Comparison of ENCODE assay signal across 19 mouse cellular contexts in the genomic region with DNA sequence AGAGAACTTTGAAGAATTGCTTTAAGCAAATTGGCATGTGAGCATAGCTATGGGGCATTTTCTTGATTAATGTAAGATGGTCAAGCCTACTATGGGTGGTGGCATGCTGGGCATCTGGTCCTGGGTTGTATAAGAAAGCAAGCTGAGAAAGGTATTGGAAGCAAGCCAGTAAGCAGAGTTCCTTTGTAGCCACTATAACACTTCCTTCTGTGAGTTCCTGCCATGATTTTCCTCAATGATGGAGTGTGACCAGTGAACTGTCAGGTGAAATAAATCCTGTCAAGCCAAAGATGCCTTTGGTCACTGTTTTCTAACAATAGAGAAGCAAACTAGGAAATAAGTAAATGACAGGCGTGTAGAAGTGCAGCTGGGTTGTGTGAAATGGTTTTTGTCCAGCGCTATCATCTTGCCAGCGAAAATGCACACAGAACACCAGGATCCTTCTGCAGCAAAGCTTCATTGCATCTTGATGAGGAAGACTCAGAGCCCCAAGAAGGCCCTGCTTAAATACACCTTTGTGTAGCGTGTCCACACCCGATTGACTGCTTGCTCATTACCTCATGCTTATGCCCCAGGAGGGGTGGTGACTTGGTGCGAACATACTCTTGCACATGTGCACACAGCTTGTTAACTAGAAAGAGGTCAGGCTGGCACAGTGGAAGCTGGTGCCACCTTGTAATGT. TPM values are rescaled to one million over a fixed set of nuclear protein-coding genes. Genes with fewer than 3 reads are reported as not detected.
DNase-seq lines count a peak whose midpoint lies in the region; ATAC-seq lines count a peak whose summit lies in the region.
"Not testable (repeated sequence)": the region's sequence is repeated elsewhere in the genome, so short reads cannot be mapped to it uniquely, and the experiment has no call there.
"Had no signal": no experiment of that assay in that cellular context is flagged by ENCODE, and none has a peak within 500 bp of the region (broad histone marks: within the 10 kb centered on the region; RNA-seq: fewer than 3 reads in every experiment).

No protein-coding gene starts in this region.

- not testable (repeated sequence) for H3K4me3 ChIP-seq in hindbrain, embryonic 13.5 days; hindbrain, embryonic 16.5 days (ENCODE audit: low read length); midbrain, embryonic 10.5 days; midbrain, embryonic 13.5 days (replicated peaks); midbrain, embryonic 16.5 days (ENCODE audit: low read depth, low read length); neural tube, embryonic 12.5 days; neural tube, embryonic 15.5 days (replicated peaks)

- not testable (repeated sequence) for H3K4me2 ChIP-seq in hindbrain, embryonic 13.5 days; hindbrain, embryonic 16.5 days (ENCODE audit: low read length); midbrain, embryonic 13.5 days (replicated peaks); midbrain, embryonic 16.5 days (ENCODE audit: low read length); neural tube, embryonic 12.5 days (replicated peaks); neural tube, embryonic 15.5 days

- WGBS in hindbrain, embryonic 13.5 days, result 78% methylated on average over 6 of the region's 6 CpGs
- whole genome bisulfite sequencing in hindbrain, embryonic 16.5 days, result 49% methylated on average over 6 of the region's 6 CpGs
- WGBS in midbrain, embryonic 10.5 days, result 92% methylated on average over 6 of the region's 6 CpGs
- WGBS in midbrain, embryonic 13.5 days, result 60% methylated on average over 6 of the region's 6 CpGs
- WGBS in midbrain, embryonic 16.5 days, result 59% methylated on average over 6 of the region's 6 CpGs
- WGBS in neural tube, embryonic 12.5 days, result 75% methylated on average over 6 of the region's 6 CpGs
- WGBS in neural tube, embryonic 15.5 days, result 40% methylated on average over 6 of the region's 6 CpGs

- peak; percentile 85 for DNase-seq in heart, adult 11 months
- peak; percentile 12 for DNase-seq in midbrain, embryonic 10.5 days (ENCODE audit: low spot score)

- H3K27ac ChIP-seq in hindbrain, embryonic 13.5 days; hindbrain, embryonic 16.5 days (ENCODE audit: low read depth, low read length); midbrain, embryonic 10.5 days (replicated peaks); midbrain, embryonic 13.5 days; midbrain, embryonic 16.5 days (ENCODE audit: low read length); neural tube, embryonic 12.5 days; neural tube, embryonic 15.5 days (replicated peaks): not testable (repeated sequence)

- not testable (repeated sequence) for H3K36me3 ChIP-seq in hindbrain, embryonic 13.5 days; hindbrain, embryonic 16.5 days (ENCODE audit: control insufficient read depth, insufficient read depth, low read length); midbrain, embryonic 10.5 days; midbrain, embryonic 13.5 days; midbrain, embryonic 16.5 days (ENCODE audit: control insufficient read depth, insufficient read depth, low read length); neural tube, embryonic 12.5 days; neural tube, embryonic 15.5 days

- H3K9me3 ChIP-seq in hindbrain, embryonic 13.5 days; hindbrain, embryonic 16.5 days (ENCODE audit: control insufficient read depth, low read length); midbrain, embryonic 10.5 days (replicated peaks); midbrain, embryonic 13.5 days; midbrain, embryonic 16.5 days (replicated peaks; ENCODE audit: control insufficient read depth, low read length, poor library complexity, severe bottlenecking); neural tube, embryonic 12.5 days; neural tube, embryonic 15.5 days (replicated peaks): not testable (repeated sequence)

- not testable (repeated sequence) for H3K4me1 ChIP-seq in hindbrain, embryonic 13.5 days (replicated peaks); hindbrain, embryonic 16.5 days (ENCODE audit: control insufficient read depth, insufficient read depth, low read depth, low read length); midbrain, embryonic 10.5 days; midbrain, embryonic 13.5 days (replicated peaks); midbrain, embryonic 16.5 days (ENCODE audit: control insufficient read depth, insufficient read depth, low read length); neural tube, embryonic 12.5 days; neural tube, embryonic 15.5 days

- not testable (repeated sequence) for H3K27me3 ChIP-seq in hindbrain, embryonic 13.5 days; hindbrain, embryonic 16.5 days (replicated peaks; ENCODE audit: control insufficient read depth, insufficient read depth, low read length); midbrain, embryonic 10.5 days (ENCODE audit: low read depth, poor library complexity, severe bottlenecking); midbrain, embryonic 13.5 days; midbrain, embryonic 16.5 days (ENCODE audit: control insufficient read depth, insufficient read depth, low read depth, low read length); neural tube, embryonic 12.5 days (replicated peaks); neural tube, embryonic 15.5 days (replicated peaks)

- peak; percentile 73 for ATAC-seq in hindbrain, embryonic 13.5 days (ENCODE audit: low FRiP score)
- peak; percentile 60 for ATAC-seq in hindbrain, embryonic 16.5 days
- peak; percentile 97 for ATAC-seq in midbrain, embryonic 13.5 days
- peak; percentile 82 for ATAC-seq in midbrain, embryonic 16.5 days
- peak; percentile 90 for ATAC-seq in neural tube, embryonic 12.5 days (ENCODE audit: low FRiP score, low read depth)
- peak; percentile 41; the same call in 1 of the 2 replicates for ATAC-seq in neural tube, embryonic 15.5 days (ENCODE audit: low FRiP score)

- not testable (repeated sequence) for H3K9ac ChIP-seq in hindbrain, embryonic 13.5 days; hindbrain, embryonic 16.5 days (ENCODE audit: low read depth, low read length); midbrain, embryonic 13.5 days (replicated peaks); midbrain, embryonic 16.5 days (ENCODE audit: low read depth, low read length); neural tube, embryonic 12.5 days; neural tube, embryonic 15.5 days (replicated peaks)

RNA-seq across cellular contexts. Expression of gene Vmn2r4, which starts 13.1 kb away (rescaled TPM):
- not detected in 2 replicates for polyA plus RNA-seq in hindbrain, embryonic 13.5 days (2015; fragmentation: Nextera tagmentation; extraction: Ambion mirVana)
- not detected in 2 replicates for polyA plus RNA-seq in hindbrain, embryonic 16.5 days (2015; fragmentation: Nextera tagmentation; extraction: Ambion mirVana)
- polyA plus RNA-seq in midbrain, embryonic 10.5 days (2016; fragmentation: Nextera tagmentation; extraction: Ambion mirVana), result not detected in 2 replicates
- not detected in 2 replicates for polyA plus RNA-seq in midbrain, embryonic 13.5 days (2015; fragmentation: Nextera tagmentation; extraction: Ambion mirVana)
- polyA plus RNA-seq in midbrain, embryonic 16.5 days (2015; fragmentation: Nextera tagmentation; extraction: Ambion mirVana), result not detected in 2 replicates
- polyA plus RNA-seq in neural tube, embryonic 12.5 days (2016; fragmentation: Nextera tagmentation; extraction: Ambion mirVana), result not detected in 2 replicates
- not detected in 2 replicates for polyA plus RNA-seq in neural tube, embryonic 15.5 days (2015; fragmentation: Nextera tagmentation; extraction: Ambion mirVana)
- polyA plus RNA-seq: adrenal gland, adult 2 months; C2C12; CD4-positive, CD25-positive, alpha-beta regulatory T cell, adult 4 months; cortical plate, adult 2 months; embryonic facial prominence, embryonic 10.5 days; embryonic facial prominence, embryonic 13.5 days; forebrain, embryonic 12.5 days; forebrain, embryonic 15.5 days; heart, embryonic 11.5 days; heart, embryonic 14.5 days; heart, postnatal 0 days had no signal

Comparison
In these comparisons a context has a peak if more than half of its experiments do, and no peak if none do; other contexts are left out.
1. ATAC-seq: peak in every context shown above with its lines; median percentile 97 in midbrain, embryonic 13.5 days; 90 in neural tube, embryonic 12.5 days; 82 in midbrain, embryonic 16.5 days; 73 in hindbrain, embryonic 13.5 days; 60 in hindbrain, embryonic 16.5 days; 41 in neural tube, embryonic 15.5 days.